Mouse (Mus musculus) erythroblast, embryonic 14.5 days (primary cell): ENCODE measurements around the gene Rnf187. TPM values are rescaled to one million over a fixed set of nuclear protein-coding genes. Genes with fewer than 3 reads are reported as not detected.

ENCODE experiments used
- H3K27me3 ChIP-seq: 2 replicates; pipeline ENCODE4 v1.6.1; 2012; ENCODE audit warnings: inconsistent platforms; ENCODE audit not compliant: control insufficient read depth
- H3K36me3 ChIP-seq: 2 replicates; pipeline ENCODE4 v1.6.1; 2012; ENCODE audit warnings: mild to moderate bottlenecking, inconsistent platforms; ENCODE audit not compliant: control insufficient read depth
- H3K4me1 ChIP-seq: 2 replicates; pipeline ENCODE4 v1.6.1; 2012; ENCODE audit warnings: inconsistent platforms; ENCODE audit not compliant: control insufficient read depth
- H3K4me3 ChIP-seq: replicated peaks from 2 replicates; pipeline ENCODE3; 2012; ENCODE audit warnings: moderate library complexity, mild to moderate bottlenecking, inconsistent platforms
- H3K9me3 ChIP-seq: 2 replicates; pipeline ENCODE4 v1.6.1; 2012; ENCODE audit warnings: low read length, inconsistent platforms, mixed read lengths; ENCODE audit not compliant: control insufficient read depth
- GATA1 ChIP-seq: IDR thresholded peaks from 2 replicates; pipeline ENCODE4 v1.6.1; 2012; ENCODE audit warnings: low read length, inconsistent platforms, mixed read lengths
- TAL1 ChIP-seq: IDR thresholded peaks from 3 replicates; pipeline ENCODE4 v1.6.1; 2012; ENCODE audit warnings: low read length, inconsistent platforms, mixed read lengths
- polyA plus RNA-seq: library from polyadenylated mRNA; stranded (reverse); fragments of >175 nt; gene quantifications from 2 replicates; pipeline ENCODE4 v1.2.3, GENCODE M21; 2012

The Rnf187 gene
- polyA plus RNA-seq, 1 experiment, result 75.1 TPM

GRCm38 (mm10) chr11:58949480-58950431 is 11.0 kb upstream of the Rnf187 start:
- H3K9me3 ChIP-seq, result 0 out of 2 replicates have a peak, but pooled peaks cover 2% of the 10 kb centered on the region
- H3K36me3 ChIP-seq, result peaks cover under 1% of the 10 kb centered on the region; the same call in 1 of the 2 replicates
- TF ChIP-seq TAL1 (no peak), GATA1 (no peak)
- peak overlapping the region; percentile 64 for H3K4me3 ChIP-seq
- peaks cover 81% of the 10 kb centered on the region for H3K27me3 ChIP-seq
- peaks cover 31% of the 10 kb centered on the region for H3K4me1 ChIP-seq

GRCm38 (mm10) chr11:58948542-58949479 is 10.1 kb upstream of the Rnf187 start, which contains the start of gene Hist3h2ba:
TSS of gene Hist3h2ba (plus strand) at chr11:58948920.
- H3K4me3 ChIP-seq, result peak within 1 kb of the TSS; percentile 64
- H3K9me3 ChIP-seq, result 0 out of 2 replicates have a peak, but pooled peaks cover 2% of the 10 kb centered on the region
- TF ChIP-seq TAL1 (no peak), GATA1 (peak; percentile 66)
- peaks cover 31% of the 10 kb centered on the region for H3K4me1 ChIP-seq
- peaks cover 91% of the 10 kb centered on the region for H3K27me3 ChIP-seq
- H3K36me3 ChIP-seq, result no peaks in the 10 kb centered on the region

DNA sequence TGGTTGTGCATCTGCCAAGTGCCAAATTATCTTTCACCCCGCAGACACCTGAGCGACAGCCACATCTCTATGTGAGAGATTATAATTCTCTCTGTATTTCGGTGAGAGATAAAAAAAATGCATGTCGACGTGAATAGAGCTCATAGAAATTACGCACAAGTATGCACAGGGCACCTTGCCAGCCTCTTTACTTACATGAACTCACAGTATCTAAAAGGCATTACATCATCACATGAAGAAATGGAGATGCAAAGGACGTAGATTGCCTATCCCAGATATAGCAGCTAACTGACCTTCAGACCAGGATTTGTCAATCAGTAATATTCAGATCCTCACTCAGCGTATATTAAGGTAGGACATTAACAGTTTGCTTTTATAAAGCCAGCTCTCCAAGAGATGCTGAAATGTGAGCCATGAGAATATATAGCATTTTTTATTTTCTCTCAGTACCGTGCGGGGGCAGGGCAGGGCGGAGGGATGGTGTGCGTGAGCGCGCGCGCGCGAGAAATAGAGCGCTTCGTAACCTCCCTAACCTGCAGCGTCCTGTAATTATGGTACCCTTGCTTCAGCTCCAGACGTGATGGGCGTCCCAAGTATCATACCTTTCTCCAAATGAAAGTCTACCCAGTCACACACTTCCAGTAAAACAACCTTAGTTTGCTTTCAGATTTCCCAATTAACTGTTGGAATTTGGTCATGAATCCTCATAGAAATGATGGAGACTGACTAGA is 9.2 kb upstream of the Rnf187 start:
- no peaks in the 10 kb centered on the region for H3K36me3 ChIP-seq
- H3K27me3 ChIP-seq, result peaks cover 98% of the 10 kb centered on the region
- H3K9me3 ChIP-seq, result 0 out of 2 replicates have a peak, but pooled peaks cover 2% of the 10 kb centered on the region
- peaks cover 24% of the 10 kb centered on the region for H3K4me1 ChIP-seq
- TF ChIP-seq GATA1, result no peak
- no peak for TF ChIP-seq TAL1
- peak overlapping the region; percentile 63 for H3K4me3 ChIP-seq

GRCm38 (mm10) chr11:58947306-58947705 is 8.6 kb upstream of the Rnf187 start:
- no peaks in the 10 kb centered on the region for H3K36me3 ChIP-seq
- H3K27me3 ChIP-seq, result peaks cover 98% of the 10 kb centered on the region
- peaks cover 21% of the 10 kb centered on the region for H3K4me1 ChIP-seq
- no peak for TF ChIP-seq TAL1
- TF ChIP-seq GATA1, result no peak
- 0 out of 2 replicates have a peak, but pooled peaks cover 2% of the 10 kb centered on the region for H3K9me3 ChIP-seq
- no peak overlapping the region for H3K4me3 ChIP-seq

DNA sequence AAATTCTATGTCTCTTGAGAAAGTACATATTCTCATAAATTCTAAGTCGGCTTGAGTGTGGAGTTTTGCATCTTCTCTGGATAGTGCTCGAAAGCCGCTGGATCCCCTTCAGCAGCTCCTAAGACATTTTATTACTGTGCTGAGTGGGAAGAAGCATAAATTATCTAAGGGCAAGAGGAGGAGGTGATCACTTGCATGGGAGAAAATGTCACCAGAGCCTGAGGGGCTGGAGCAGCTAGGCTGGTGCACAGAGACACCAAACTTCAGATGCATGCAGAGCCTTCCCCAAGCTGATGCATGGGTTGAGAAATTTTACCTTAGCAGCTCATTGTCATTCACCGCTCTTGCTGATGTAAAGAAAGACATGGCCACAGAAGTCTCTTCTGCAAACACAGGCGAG is 5.4 kb upstream of the Rnf187 start:
- Histone ChIP-seq H3K4me3 (no peak overlapping the region), H3K9me3 (0 out of 2 replicates have a peak, but pooled peaks cover 4% of the 10 kb centered on the region), H3K4me1 (peaks cover 21% of the 10 kb centered on the region), H3K27me3 (peaks cover 82% of the 10 kb centered on the region), H3K36me3 (no peaks in the 10 kb centered on the region)
- TF ChIP-seq GATA1 (no peak), TAL1 (no peak)

GRCm38 (mm10) chr11:58939088-58939439 is 348 bp upstream of the Rnf187 start:
- Histone ChIP-seq H3K27me3 (peaks cover 31% of the 10 kb centered on the region), H3K9me3 (0 out of 2 replicates have a peak, but pooled peaks cover 2% of the 10 kb centered on the region), H3K4me1 (peaks cover 41% of the 10 kb centered on the region), H3K36me3 (peaks cover 34% of the 10 kb centered on the region), H3K4me3 (peak overlapping the region; percentile 83)
- TF ChIP-seq GATA1, result no peak
- TF ChIP-seq TAL1, result no peak

- Histone ChIP-seq H3K36me3 (peaks cover 45% of the 10 kb centered on the region), H3K4me1 (peaks cover 41% of the 10 kb centered on the region), H3K4me3 (peak overlapping the region; percentile 83), H3K9me3 (0 out of 2 replicates have a peak, but pooled peaks cover 2% of the 10 kb centered on the region), H3K27me3 (peaks cover 19% of the 10 kb centered on the region)
- TF ChIP-seq TAL1 (no peak), GATA1 (no peak)
Measured at GRCm38 (mm10) chr11:58937909-58938308, 807 bp downstream of the Rnf187 start.

DNA sequence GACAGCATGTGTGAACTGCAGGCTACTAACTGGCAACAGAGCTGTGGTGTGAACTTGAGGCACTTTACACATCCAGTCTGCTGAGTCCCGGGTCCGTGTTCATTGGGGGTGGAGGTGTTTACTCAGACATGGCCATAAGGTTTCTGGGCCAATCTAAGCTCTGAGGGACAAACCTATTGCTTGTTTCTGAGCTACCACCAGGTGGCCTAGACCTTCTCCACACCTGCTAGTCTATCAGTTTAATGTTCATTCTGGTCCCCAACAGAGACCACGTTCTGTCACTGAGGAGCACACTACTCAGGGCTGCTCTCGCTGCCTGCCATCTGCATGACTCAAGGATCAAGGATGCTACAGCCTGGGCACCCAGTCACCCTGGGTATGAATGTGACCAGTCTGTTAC is 7.1 kb downstream of the Rnf187 start:
- Histone ChIP-seq H3K36me3 (peaks cover 64% of the 10 kb centered on the region), H3K9me3 (no peaks in the 10 kb centered on the region), H3K4me1 (peaks cover 64% of the 10 kb centered on the region), H3K4me3 (no peak overlapping the region), H3K27me3 (no peaks in the 10 kb centered on the region)
- no peak for TF ChIP-seq GATA1
- no peak for TF ChIP-seq TAL1
